Mouse (Mus musculus) lung, embryonic 15.5 days (tissue): ENCODE data around the gene 6430548M08Rik. TPM values are rescaled to one million over a fixed set of nuclear protein-coding genes. Genes with fewer than 3 reads are reported as not detected.

Experiments
- ATAC-seq: fragments of 200-750 bp; cut with Nextera tagmentation; 2 replicates; pipeline ENCODE4 v1.8.0; 2017; ENCODE audit warnings: moderate number of reproducible peaks, borderline replicate concordance; ENCODE audit not compliant: low FRiP score, low TSS enrichment; ENCODE audit errors: extremely low read depth
- H3K27ac ChIP-seq: fragments of 300-500 bp; sonication (generic); 2 replicates; pipeline ENCODE4 v1.5.1; 2015; ENCODE audit warnings: moderate library complexity, mild to moderate bottlenecking, inconsistent platforms
- H3K27me3 ChIP-seq: fragments of 300-500 bp; sonication (generic); 2 replicates; pipeline ENCODE4 v1.6.1; 2015; ENCODE audit warnings: inconsistent platforms
- H3K36me3 ChIP-seq: fragments of 300-500 bp; sonication (generic); 2 replicates; pipeline ENCODE4 v1.6.1; 2015; ENCODE audit warnings: inconsistent platforms
- H3K4me1 ChIP-seq: fragments of 300-500 bp; sonication (generic); 2 replicates; pipeline ENCODE4 v1.6.1; 2015; ENCODE audit warnings: inconsistent platforms
- H3K4me2 ChIP-seq: fragments of 300-500 bp; sonication (generic); 2 replicates; pipeline ENCODE4 v1.6.1; 2015; ENCODE audit warnings: inconsistent platforms, mild to moderate bottlenecking, moderate library complexity
- H3K4me3 ChIP-seq: fragments of 300-500 bp; sonication (generic); 2 replicates; pipeline ENCODE4 v1.5.1; 2015; ENCODE audit warnings: mild to moderate bottlenecking, inconsistent platforms
- H3K9ac ChIP-seq: fragments of 300-500 bp; sonication (generic); 2 replicates; pipeline ENCODE4 v1.6.1; 2015; ENCODE audit warnings: inconsistent platforms
- H3K9me3 ChIP-seq: fragments of 300-500 bp; sonication (generic); 2 replicates; pipeline ENCODE4 v1.6.1; 2016; ENCODE audit warnings: inconsistent platforms
- WGBS: fragments of 180-500 bp; shearing (Covaris S2); methylation state at CpG from one replicate; pipeline ENCODE4 v1.1.7; 2015; 5-methylcytosine and 5-hydroxymethylcytosine counted together
- polyA plus RNA-seq: library from polyadenylated mRNA; unstranded; fragments of >200 nt; fragmentation: Nextera tagmentation; extraction: Ambion mirVana; gene quantifications from 2 replicates; pipeline ENCODE4 v1.2.1, GENCODE M21; 2015

6430548M08Rik gene
- polyA plus RNA-seq, 1 experiment from 2014 or later: 7.4 TPM

- peaks cover 11% of the 10 kb centered on the region; the same call in 1 of the 2 replicates for H3K27me3 ChIP-seq
- peak overlapping the region; percentile 13; the same call in 1 of the 2 replicates for H3K4me2 ChIP-seq
- H3K27ac ChIP-seq: peak overlapping the region; percentile 90
- no peaks in the 10 kb centered on the region for H3K36me3 ChIP-seq
- H3K4me1 ChIP-seq: peaks cover 26% of the 10 kb centered on the region
- WGBS: 19% methylated on average over 14 of the region's 14 CpGs
- no peak overlapping the region for H3K9ac ChIP-seq
- H3K9me3 ChIP-seq: no peaks in the 10 kb centered on the region
- ATAC-seq: peak; percentile 69
- H3K4me3 ChIP-seq: no peak overlapping the region
Measured at GRCm38 (mm10) chr8:120126357-120127161, 12.6 kb downstream of the 6430548M08Rik start.

DNA sequence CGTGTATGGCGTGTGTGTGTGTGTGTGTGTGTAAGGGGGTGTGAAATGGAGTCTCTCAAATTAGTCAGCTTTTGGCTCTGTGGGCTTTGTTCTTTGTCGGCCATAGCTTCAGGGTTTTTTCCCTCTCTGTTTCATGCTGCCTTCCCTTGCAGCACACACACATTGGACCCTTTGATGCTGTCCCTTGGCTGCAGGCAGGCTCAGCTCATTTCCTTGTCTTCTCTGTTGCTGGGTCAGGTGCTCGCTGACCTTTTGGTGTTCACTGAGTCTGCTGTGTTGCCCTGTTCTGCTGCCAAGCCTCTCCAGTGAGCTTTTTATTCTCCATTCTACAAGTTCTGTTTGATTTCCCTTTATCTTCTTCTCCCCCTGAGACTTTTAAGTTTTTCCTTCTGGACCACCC lies 15.6 kb downstream of the 6430548M08Rik start:
- Histone ChIP-seq H3K27ac (no peak overlapping the region), H3K9ac (no peak overlapping the region), H3K4me3 (no peak overlapping the region), H3K4me1 (peaks cover 26% of the 10 kb centered on the region), H3K36me3 (no peaks in the 10 kb centered on the region), H3K27me3 (peaks cover 17% of the 10 kb centered on the region; the same call in 1 of the 2 replicates), H3K4me2 (no peak overlapping the region), H3K9me3 (no peaks in the 10 kb centered on the region)
- ATAC-seq: no peak
- WGBS: 59% methylated on average over 4 of the region's 4 CpGs

- H3K9ac ChIP-seq: no peak overlapping the region
- peaks cover 18% of the 10 kb centered on the region; the same call in 1 of the 2 replicates for H3K27me3 ChIP-seq
- H3K4me3 ChIP-seq: no peak overlapping the region
- 80% methylated on average over 8 of the region's 8 CpGs for WGBS
- no peaks in the 10 kb centered on the region for H3K9me3 ChIP-seq
- H3K4me1 ChIP-seq: peaks cover 24% of the 10 kb centered on the region
- no peak overlapping the region for H3K4me2 ChIP-seq
- no peak for ATAC-seq
- H3K27ac ChIP-seq: no peak overlapping the region
- H3K36me3 ChIP-seq: no peaks in the 10 kb centered on the region
Measured at GRCm38 (mm10) chr8:120131158-120131557, 17.2 kb downstream of the 6430548M08Rik start.

- H3K27ac ChIP-seq: no peak overlapping the region
- peaks cover 16% of the 10 kb centered on the region for H3K27me3 ChIP-seq
- no peaks in the 10 kb centered on the region for H3K9me3 ChIP-seq
- no peak overlapping the region for H3K4me3 ChIP-seq
- no peaks in the 10 kb centered on the region for H3K36me3 ChIP-seq
- 74% methylated on average over 7 of the region's 7 CpGs for WGBS
- peaks cover 13% of the 10 kb centered on the region for H3K4me1 ChIP-seq
- H3K4me2 ChIP-seq: no peak overlapping the region
- no peak overlapping the region for H3K9ac ChIP-seq
- ATAC-seq: no peak
Measured at GRCm38 (mm10) chr8:120133169-120133568, 19.2 kb downstream of the 6430548M08Rik start.

GRCm38 (mm10) chr8:120135687-120136086 lies 21.7 kb downstream of the 6430548M08Rik start:
- H3K9me3 ChIP-seq: no peaks in the 10 kb centered on the region
- WGBS: 79% methylated on average over 7 of the region's 7 CpGs
- ATAC-seq: no peak
- H3K9ac ChIP-seq: no peak overlapping the region
- no peak overlapping the region for H3K27ac ChIP-seq
- no peak overlapping the region for H3K4me2 ChIP-seq
- no peaks in the 10 kb centered on the region for H3K36me3 ChIP-seq
- peaks cover 32% of the 10 kb centered on the region for H3K27me3 ChIP-seq
- peaks cover 12% of the 10 kb centered on the region for H3K4me1 ChIP-seq
- H3K4me3 ChIP-seq: no peak overlapping the region

GRCm38 (mm10) chr8:120136618-120137017 lies 22.7 kb downstream of the 6430548M08Rik start:
- H3K36me3 ChIP-seq: no peaks in the 10 kb centered on the region
- H3K4me2 ChIP-seq: no peak overlapping the region
- peaks cover 32% of the 10 kb centered on the region for H3K27me3 ChIP-seq
- H3K9ac ChIP-seq: no peak overlapping the region
- H3K4me1 ChIP-seq: peaks cover 19% of the 10 kb centered on the region
- H3K9me3 ChIP-seq: no peaks in the 10 kb centered on the region
- H3K4me3 ChIP-seq: no peak overlapping the region
- no peak for ATAC-seq
- H3K27ac ChIP-seq: 0 out of 2 replicates have a peak overlapping the region, but pooled peaks have one; percentile 19
- 58% methylated on average over 7 of the region's 7 CpGs for WGBS

DNA sequence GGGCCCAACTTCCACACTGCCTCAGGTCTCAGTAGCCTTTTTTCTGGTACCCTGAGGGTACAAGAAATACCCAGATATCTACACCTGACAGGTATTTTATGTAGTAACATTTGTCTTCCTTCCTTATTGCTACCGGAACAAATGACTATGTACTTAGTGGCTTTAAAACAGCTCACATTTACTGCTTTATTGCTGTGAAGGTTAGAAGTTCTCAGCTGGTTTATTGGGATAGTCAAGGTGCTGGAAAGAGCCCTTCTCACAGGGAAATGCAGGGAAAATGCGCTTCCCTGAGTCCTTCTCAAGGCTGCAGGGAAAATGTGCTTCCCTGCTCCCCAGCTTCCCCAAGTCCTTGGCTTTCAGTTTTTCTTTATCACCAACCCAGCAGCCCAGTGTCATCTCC lies 25.0 kb downstream of the 6430548M08Rik start:
- peaks cover 19% of the 10 kb centered on the region for H3K4me1 ChIP-seq
- ATAC-seq: no peak
- H3K4me2 ChIP-seq: no peak overlapping the region
- no peaks in the 10 kb centered on the region for H3K36me3 ChIP-seq
- H3K9me3 ChIP-seq: no peaks in the 10 kb centered on the region
- no peak overlapping the region for H3K4me3 ChIP-seq
- no peak overlapping the region for H3K9ac ChIP-seq
- no peak overlapping the region for H3K27ac ChIP-seq
- peaks cover 32% of the 10 kb centered on the region for H3K27me3 ChIP-seq
- 88% methylated on average over 2 of the region's 2 CpGs for WGBS

- H3K9ac ChIP-seq: no peak overlapping the region
- ATAC-seq: no peak
- no peaks in the 10 kb centered on the region for H3K36me3 ChIP-seq
- 41% methylated on average over 3 of the region's 3 CpGs for WGBS
- H3K4me1 ChIP-seq: peaks cover 24% of the 10 kb centered on the region
- H3K27ac ChIP-seq: no peak overlapping the region
- H3K4me3 ChIP-seq: no peak overlapping the region
- H3K27me3 ChIP-seq: peaks cover 41% of the 10 kb centered on the region
- H3K9me3 ChIP-seq: no peaks in the 10 kb centered on the region
- H3K4me2 ChIP-seq: no peak overlapping the region
Measured at GRCm38 (mm10) chr8:120140769-120141168, 26.8 kb downstream of the 6430548M08Rik start.

DNA sequence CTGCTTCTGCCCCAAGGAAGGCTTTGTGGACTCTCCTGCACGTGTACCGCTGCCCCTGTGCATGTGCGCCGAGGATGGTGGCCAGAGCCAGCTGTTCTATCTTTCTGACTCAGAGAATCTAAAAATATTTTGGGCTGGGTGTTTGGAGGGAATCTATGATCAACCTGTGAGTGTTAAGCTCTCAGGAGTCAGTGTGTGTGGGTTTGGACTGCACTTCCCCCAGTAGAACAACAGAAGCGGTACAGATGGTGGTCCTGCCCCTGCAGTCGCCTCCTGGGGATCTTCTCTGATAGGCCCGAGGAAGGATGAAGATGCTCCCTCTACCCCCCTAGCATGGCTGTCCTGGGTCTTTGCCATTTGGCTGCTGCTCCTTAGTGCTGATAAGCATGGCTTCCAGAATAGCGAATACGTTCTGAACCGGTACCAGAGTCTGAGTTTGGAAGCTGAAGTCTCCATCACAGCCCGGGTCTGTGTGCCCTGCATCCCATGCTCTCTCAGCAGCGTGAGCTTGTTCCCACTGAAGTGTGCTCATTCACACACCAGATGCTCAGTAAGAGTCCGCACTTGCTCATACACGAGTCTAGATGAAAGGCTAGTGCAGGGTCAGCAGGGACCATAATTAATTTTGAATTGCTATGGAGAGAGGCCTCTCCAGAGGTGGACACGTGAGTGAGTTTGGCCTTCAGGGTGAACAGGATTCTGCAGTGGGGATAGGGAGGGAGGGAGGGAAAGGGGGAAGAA lies 30.1 kb downstream of the 6430548M08Rik start:
- H3K9me3 ChIP-seq: no peaks in the 10 kb centered on the region
- 61% methylated on average over 15 of the region's 15 CpGs for whole genome bisulfite sequencing
- ATAC-seq: no peak

GRCm38 (mm10) chr8:120144652-120145301 lies 30.8 kb downstream of the 6430548M08Rik start:
- peak overlapping the region; percentile 86 for H3K27ac ChIP-seq
- no peak overlapping the region for H3K4me3 ChIP-seq
- 38% methylated on average over 12 of the region's 12 CpGs for WGBS
- H3K36me3 ChIP-seq: no peaks in the 10 kb centered on the region
- H3K4me1 ChIP-seq: peaks cover 20% of the 10 kb centered on the region
- no peaks in the 10 kb centered on the region for H3K9me3 ChIP-seq
- H3K4me2 ChIP-seq: no peak overlapping the region
- peaks cover 15% of the 10 kb centered on the region; the same call in 1 of the 2 replicates for H3K27me3 ChIP-seq
- peak; percentile 56 for ATAC-seq
- H3K9ac ChIP-seq: no peak overlapping the region

More for the DNA sequence above, 30.1 kb downstream of the 6430548M08Rik start:
- peak overlapping the region; percentile 86; the same call in 1 of the 2 replicates for H3K27ac ChIP-seq
- H3K27me3 ChIP-seq: peaks cover 22% of the 10 kb centered on the region; the same call in 1 of the 2 replicates
- H3K9ac ChIP-seq: no peak overlapping the region
- H3K36me3 ChIP-seq: no peaks in the 10 kb centered on the region
- no peak overlapping the region for H3K4me3 ChIP-seq
- H3K4me1 ChIP-seq: peaks cover 20% of the 10 kb centered on the region
- no peak overlapping the region for H3K4me2 ChIP-seq

GRCm38 (mm10) chr8:120146051-120146450 lies 32.1 kb downstream of the 6430548M08Rik start:
- H3K27me3 ChIP-seq: peaks cover 19% of the 10 kb centered on the region; the same call in 1 of the 2 replicates
- WGBS: 72% methylated on average over 1 of the region's 1 CpGs
- no peaks in the 10 kb centered on the region for H3K36me3 ChIP-seq
- no peak overlapping the region for H3K4me2 ChIP-seq
- no peak overlapping the region for H3K9ac ChIP-seq
- H3K9me3 ChIP-seq: no peaks in the 10 kb centered on the region
- no peak overlapping the region for H3K4me3 ChIP-seq
- H3K4me1 ChIP-seq: peaks cover 10% of the 10 kb centered on the region
- ATAC-seq: no peak
- no peak overlapping the region for H3K27ac ChIP-seq
